Mouse (Mus musculus): ENCODE results near the gene Qprt. TPM values are rescaled to one million over a fixed set of nuclear protein-coding genes. Genes with fewer than 3 reads are reported as not detected.
A peak's percentile ranks its signal among the peaks of the same experiment; 100 is the strongest.

The Qprt gene
- polyA plus RNA-seq, 1 experiment from 2014 or later, result 1.7 TPM

GRCm38 (mm10) chr7:127110239-127111007 lies 11.6 kb downstream of the Qprt start:
- H3K4me1 ChIP-seq (replicated peaks), result peaks cover 10% of the 10 kb centered on the region; the same call in 1 of the 2 replicates
- H3K9me3 ChIP-seq, result no peaks in the 10 kb centered on the region
- H3K27me3 ChIP-seq, result no peaks in the 10 kb centered on the region; the same call in 1 of the 2 replicates
- no peak overlapping the region for H3K4me3 ChIP-seq (replicated peaks)
- H3K4me2 ChIP-seq, result no peak overlapping the region
- 47% methylated on average over 18 of the region's 18 CpGs for WGBS
- no peak; the same call in 1 of the 2 replicates for ATAC-seq (ENCODE audit: insufficient number of reproducible peaks, insufficient read depth, low FRiP score, low TSS enrichment, low read depth)
- no peak overlapping the region for H3K27ac ChIP-seq
- H3K9ac ChIP-seq (replicated peaks), result no peak overlapping the region
- H3K36me3 ChIP-seq, result no peaks in the 10 kb centered on the region

DNA sequence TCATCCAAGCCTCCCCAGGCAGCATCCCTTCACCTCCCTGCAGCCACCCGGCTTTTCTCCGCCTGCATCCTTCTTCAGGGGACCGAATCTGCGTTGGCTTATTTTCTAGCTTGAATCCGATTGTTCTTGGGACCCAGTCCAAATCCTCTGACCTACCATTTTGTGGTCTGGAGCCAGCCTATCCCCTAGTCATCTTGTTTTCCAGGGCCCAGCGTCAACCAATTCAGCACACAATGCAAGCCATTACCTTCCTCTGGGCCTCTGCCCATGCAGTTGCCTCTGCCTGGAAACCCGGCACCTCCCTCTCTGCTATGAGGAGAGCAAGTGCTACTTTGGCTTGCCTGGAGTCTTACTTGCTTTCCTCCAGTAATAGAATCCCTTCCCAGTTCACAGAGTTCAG lies 16.5 kb downstream of the Qprt start:
- H3K27ac ChIP-seq, result no peak overlapping the region

DNA sequence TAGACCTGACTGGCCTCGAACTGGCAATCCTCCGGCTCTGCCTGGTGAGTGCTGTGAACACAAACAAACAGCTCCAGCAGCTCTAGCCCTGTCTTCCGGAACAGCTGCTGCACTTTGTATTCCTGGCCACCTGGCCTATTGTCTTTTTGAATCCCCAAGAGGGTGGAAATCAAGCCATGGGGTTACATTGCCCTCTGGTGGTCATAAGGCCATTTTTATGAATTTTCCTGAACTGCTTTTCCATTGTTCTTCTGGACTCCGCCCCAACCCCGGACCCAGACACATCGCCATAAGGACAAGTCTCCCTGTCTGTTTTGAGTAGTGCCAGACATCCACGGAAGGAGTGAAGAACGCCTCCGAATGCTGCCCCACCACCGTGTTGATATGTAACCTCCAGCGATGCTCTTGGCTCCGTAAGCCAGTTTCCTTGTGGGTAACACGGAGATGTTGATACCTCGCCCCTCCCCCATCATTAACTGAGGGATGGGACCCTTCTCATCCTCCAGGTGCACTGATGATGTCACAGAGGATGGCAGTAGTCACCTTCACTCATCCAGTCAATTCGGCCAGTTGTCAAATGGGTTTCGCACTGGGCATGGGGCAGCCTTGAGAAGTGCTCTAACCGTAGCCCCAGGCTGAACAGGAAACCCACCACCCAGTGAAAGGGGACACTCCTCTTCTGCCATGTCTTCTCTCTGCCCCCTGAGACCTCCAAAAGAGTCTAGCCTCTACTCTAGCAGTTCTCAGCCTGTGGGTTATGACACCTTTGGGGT lies 17.3 kb downstream of the Qprt start:
- Histone ChIP-seq H3K4me3 (replicated peaks) (peak overlapping the region; percentile 34), H3K4me2 (peak overlapping the region; percentile 53), H3K9me3 (no peaks in the 10 kb centered on the region), H3K9ac (replicated peaks) (peak overlapping the region; percentile 56), H3K36me3 (no peaks in the 10 kb centered on the region), H3K27ac (no peak overlapping the region), H3K4me1 (replicated peaks) (0 out of 2 replicates have a peak, but pooled peaks cover 5% of the 10 kb centered on the region), H3K27me3 (no peaks in the 10 kb centered on the region)
- WGBS, result 16% methylated on average over 17 of the region's 17 CpGs
- ATAC-seq (ENCODE audit: insufficient number of reproducible peaks, insufficient read depth, low FRiP score, low TSS enrichment, low read depth), result peak; percentile 58; the same call in 1 of the 2 replicates

More for the DNA sequence above, 16.5 kb downstream of the Qprt start:
- WGBS, result 74% methylated on average over 7 of the region's 7 CpGs
- no peak for ATAC-seq (ENCODE audit: insufficient number of reproducible peaks, insufficient read depth, low FRiP score, low TSS enrichment, low read depth)
- Histone ChIP-seq H3K27me3 (no peaks in the 10 kb centered on the region), H3K36me3 (no peaks in the 10 kb centered on the region), H3K9ac (replicated peaks) (no peak overlapping the region), H3K4me2 (no peak overlapping the region), H3K9me3 (no peaks in the 10 kb centered on the region), H3K4me3 (replicated peaks) (no peak overlapping the region), H3K4me1 (replicated peaks) (0 out of 2 replicates have a peak, but pooled peaks cover 8% of the 10 kb centered on the region)

GRCm38 (mm10) chr7:127103960-127104359 lies 18.1 kb downstream of the Qprt start:
- no peak overlapping the region for H3K27ac ChIP-seq
- H3K4me3 ChIP-seq (replicated peaks), result no peak overlapping the region
- H3K9me3 ChIP-seq, result no peaks in the 10 kb centered on the region
- no peak overlapping the region for H3K4me2 ChIP-seq
- 0 out of 2 replicates have a peak, but pooled peaks cover 5% of the 10 kb centered on the region for H3K4me1 ChIP-seq (replicated peaks)
- ATAC-seq (ENCODE audit: insufficient number of reproducible peaks, insufficient read depth, low FRiP score, low TSS enrichment, low read depth), result no peak
- H3K27me3 ChIP-seq, result no peaks in the 10 kb centered on the region
- H3K9ac ChIP-seq (replicated peaks), result no peak overlapping the region
- H3K36me3 ChIP-seq, result no peaks in the 10 kb centered on the region
- 72% methylated on average over 6 of the region's 6 CpGs for WGBS

GRCm38 (mm10) chr7:127102148-127102547 lies 19.9 kb downstream of the Qprt start:
- no peak overlapping the region for H3K4me3 ChIP-seq (replicated peaks)
- H3K9ac ChIP-seq (replicated peaks), result no peak overlapping the region
- no peaks in the 10 kb centered on the region for H3K9me3 ChIP-seq
- no peaks in the 10 kb centered on the region for H3K27me3 ChIP-seq
- no peak overlapping the region for H3K27ac ChIP-seq
- H3K36me3 ChIP-seq, result no peaks in the 10 kb centered on the region
- 0 out of 2 replicates have a peak, but pooled peaks cover 5% of the 10 kb centered on the region for H3K4me1 ChIP-seq (replicated peaks)
- ATAC-seq (ENCODE audit: insufficient number of reproducible peaks, insufficient read depth, low FRiP score, low TSS enrichment, low read depth), result no peak
- H3K4me2 ChIP-seq, result no peak overlapping the region
- 77% methylated on average over 6 of the region's 6 CpGs for WGBS

GRCm38 (mm10) chr7:127101451-127102016 lies 20.5 kb downstream of the Qprt start:
- Histone ChIP-seq H3K4me3 (replicated peaks) (no peak overlapping the region), H3K9ac (replicated peaks) (no peak overlapping the region), H3K4me1 (replicated peaks) (0 out of 2 replicates have a peak, but pooled peaks cover 5% of the 10 kb centered on the region), H3K27me3 (no peaks in the 10 kb centered on the region), H3K9me3 (no peaks in the 10 kb centered on the region), H3K36me3 (no peaks in the 10 kb centered on the region), H3K4me2 (no peak overlapping the region), H3K27ac (no peak overlapping the region)
- ATAC-seq (ENCODE audit: insufficient number of reproducible peaks, insufficient read depth, low FRiP score, low TSS enrichment, low read depth), result no peak
- 33% methylated on average over 2 of the region's 2 CpGs for WGBS

DNA sequence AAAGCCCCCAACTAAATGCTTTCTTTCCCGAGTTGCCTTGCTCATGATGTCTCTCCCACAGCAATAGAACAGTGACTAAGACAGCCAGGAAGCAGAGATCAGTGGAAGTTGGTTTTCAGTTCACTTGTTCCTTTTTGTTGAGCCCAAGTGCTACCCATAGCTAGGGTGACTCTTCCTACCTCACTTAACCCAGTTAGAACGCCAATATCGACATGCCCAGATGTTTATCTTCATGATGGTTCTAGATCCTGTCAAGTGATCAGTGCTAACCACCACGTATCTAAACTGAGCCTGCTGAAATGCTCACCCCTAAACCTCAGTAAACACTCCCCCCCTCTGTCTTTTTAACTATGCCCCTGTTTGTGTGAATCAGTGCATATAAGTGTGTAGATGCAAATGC lies 22.5 kb downstream of the Qprt start:
- peaks cover 5% of the 10 kb centered on the region; the same call in 1 of the 2 replicates for H3K4me1 ChIP-seq (replicated peaks)

DNA sequence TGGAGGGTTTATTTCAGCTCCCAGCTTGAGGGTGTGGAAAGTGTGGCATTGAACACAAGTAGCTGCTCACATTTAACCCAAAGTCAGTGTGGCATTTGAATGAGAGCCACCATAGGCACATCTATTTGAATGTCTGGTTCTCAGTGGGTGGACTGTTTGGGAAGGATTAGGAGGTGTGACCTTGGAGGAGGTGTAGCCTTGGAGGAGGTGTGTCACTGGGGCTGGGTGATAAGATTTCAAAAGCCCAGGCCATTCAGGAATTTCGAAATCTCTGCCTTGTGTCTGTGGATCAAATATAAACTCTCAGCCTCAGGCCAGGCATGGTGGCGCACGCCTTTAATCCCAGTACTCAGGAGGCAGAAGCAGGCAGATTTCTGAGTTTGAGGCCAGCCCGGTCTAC lies 23.1 kb downstream of the Qprt start:
- no peak overlapping the region for H3K9ac ChIP-seq (replicated peaks)
- no peak for ATAC-seq (ENCODE audit: insufficient number of reproducible peaks, insufficient read depth, low FRiP score, low TSS enrichment, low read depth)
- H3K4me2 ChIP-seq, result no peak overlapping the region
- H3K36me3 ChIP-seq, result no peaks in the 10 kb centered on the region
- H3K4me1 ChIP-seq (replicated peaks), result peaks cover under 1% of the 10 kb centered on the region; the same call in 1 of the 2 replicates
- 88% methylated on average over 4 of the region's 4 CpGs for WGBS
- no peak overlapping the region for H3K4me3 ChIP-seq (replicated peaks)
- H3K27me3 ChIP-seq, result no peaks in the 10 kb centered on the region
- H3K9me3 ChIP-seq, result no peaks in the 10 kb centered on the region
- no peak overlapping the region for H3K27ac ChIP-seq

More for the DNA sequence above, 22.5 kb downstream of the Qprt start:
- WGBS, result 88% methylated on average over 4 of the region's 4 CpGs
- no peak overlapping the region for H3K4me3 ChIP-seq (replicated peaks)
- H3K4me2 ChIP-seq, result no peak overlapping the region
- no peak for ATAC-seq (ENCODE audit: insufficient number of reproducible peaks, insufficient read depth, low FRiP score, low TSS enrichment, low read depth)
- no peak overlapping the region for H3K9ac ChIP-seq (replicated peaks)
- no peak overlapping the region for H3K27ac ChIP-seq
- H3K9me3 ChIP-seq, result no peaks in the 10 kb centered on the region
- no peaks in the 10 kb centered on the region for H3K27me3 ChIP-seq
- H3K36me3 ChIP-seq, result no peaks in the 10 kb centered on the region

GRCm38 (mm10) chr7:127098521-127098920 lies 23.5 kb downstream of the Qprt start:
- H3K4me1 ChIP-seq (replicated peaks), result no peaks in the 10 kb centered on the region; the same call in 1 of the 2 replicates
- H3K9ac ChIP-seq (replicated peaks), result no peak overlapping the region
- H3K27ac ChIP-seq, result no peak overlapping the region
- H3K4me2 ChIP-seq, result no peak overlapping the region
- H3K4me3 ChIP-seq (replicated peaks), result no peak overlapping the region
- H3K9me3 ChIP-seq, result no peaks in the 10 kb centered on the region
- WGBS, result 82% methylated on average over 5 of the region's 5 CpGs
- H3K36me3 ChIP-seq, result no peaks in the 10 kb centered on the region
- H3K27me3 ChIP-seq, result no peaks in the 10 kb centered on the region
- ATAC-seq (ENCODE audit: insufficient number of reproducible peaks, insufficient read depth, low FRiP score, low TSS enrichment, low read depth), result no peak

GRCm38 (mm10) chr7:127096456-127096855 lies 25.6 kb downstream of the Qprt start:
- H3K27me3 ChIP-seq, result no peaks in the 10 kb centered on the region
- H3K36me3 ChIP-seq, result no peaks in the 10 kb centered on the region
- H3K27ac ChIP-seq, result no peak overlapping the region
- peaks cover 3% of the 10 kb centered on the region for H3K4me1 ChIP-seq (replicated peaks)
- H3K9me3 ChIP-seq, result no peaks in the 10 kb centered on the region
- no peak overlapping the region for H3K4me2 ChIP-seq
- no peak overlapping the region for H3K4me3 ChIP-seq (replicated peaks)
- 65% methylated on average over 7 of the region's 7 CpGs for WGBS
- no peak for ATAC-seq (ENCODE audit: insufficient number of reproducible peaks, insufficient read depth, low FRiP score, low TSS enrichment, low read depth)
- no peak overlapping the region for H3K9ac ChIP-seq (replicated peaks)

DNA sequence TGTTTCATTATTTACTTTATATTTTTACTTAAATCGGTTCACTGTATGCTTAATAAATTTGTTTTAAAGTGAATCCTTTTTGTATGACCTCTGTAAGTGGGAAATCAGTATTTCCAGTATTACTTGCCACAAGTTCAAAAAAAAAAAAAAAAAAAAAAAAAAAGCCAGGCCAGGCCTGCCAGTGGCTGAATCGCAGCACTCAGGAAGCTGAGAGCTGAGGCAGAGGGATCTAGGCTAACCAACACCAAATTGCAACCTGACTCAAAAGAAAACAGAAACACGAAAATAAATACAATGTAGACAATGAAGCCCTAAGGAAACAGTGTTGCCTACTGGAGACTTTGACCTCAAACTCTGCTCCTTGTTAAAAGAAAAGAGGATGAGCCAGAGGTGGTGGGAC lies 28.1 kb downstream of the Qprt start:
- 79% methylated on average over 3 of the region's 3 CpGs for WGBS

More for the DNA sequence above, 28.1 kb downstream of the Qprt start:
- ATAC-seq (ENCODE audit: insufficient number of reproducible peaks, insufficient read depth, low FRiP score, low TSS enrichment, low read depth), result no peak
- Histone ChIP-seq H3K4me2 (no peak overlapping the region), H3K36me3 (no peaks in the 10 kb centered on the region), H3K27ac (no peak overlapping the region), H3K9ac (replicated peaks) (no peak overlapping the region), H3K9me3 (no peaks in the 10 kb centered on the region), H3K4me3 (replicated peaks) (no peak overlapping the region), H3K4me1 (replicated peaks) (peaks cover 16% of the 10 kb centered on the region), H3K27me3 (no peaks in the 10 kb centered on the region; the same call in 1 of the 2 replicates)
